Mouse (Mus musculus): ENCODE data around the gene Tas2r104. TPM values are rescaled to one million over a fixed set of nuclear protein-coding genes. Genes with fewer than 3 reads are reported as not detected.

Gene Tas2r104
- not detected in 2 replicates for polyA plus RNA-seq (2012; rRNA removed; ENCODE audit: low replicate concordance)

DNA sequence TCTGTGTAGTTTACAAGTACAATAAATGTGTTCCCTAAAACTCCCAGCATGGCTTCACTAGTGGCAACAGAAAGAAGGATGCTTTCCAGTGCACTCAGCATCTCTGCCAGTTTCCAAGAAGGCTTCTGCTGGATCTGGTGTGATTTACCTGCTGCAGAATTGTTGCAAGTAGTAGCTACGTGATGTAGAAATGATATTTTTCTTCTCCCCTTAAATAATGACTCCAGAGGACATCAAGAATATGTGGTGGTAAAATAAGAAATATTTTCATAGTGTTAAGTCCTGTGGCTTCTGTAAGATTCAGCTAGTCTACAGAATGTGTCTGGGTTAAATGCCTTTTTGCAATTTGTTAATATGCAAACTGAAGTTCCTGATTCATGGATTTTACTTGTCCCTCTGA, at the start of gene Tas2r104:
Gene Tas2r104, minus strand, starts transcription at position 101 of the 400 bp plus-strand sequence.

DNA sequence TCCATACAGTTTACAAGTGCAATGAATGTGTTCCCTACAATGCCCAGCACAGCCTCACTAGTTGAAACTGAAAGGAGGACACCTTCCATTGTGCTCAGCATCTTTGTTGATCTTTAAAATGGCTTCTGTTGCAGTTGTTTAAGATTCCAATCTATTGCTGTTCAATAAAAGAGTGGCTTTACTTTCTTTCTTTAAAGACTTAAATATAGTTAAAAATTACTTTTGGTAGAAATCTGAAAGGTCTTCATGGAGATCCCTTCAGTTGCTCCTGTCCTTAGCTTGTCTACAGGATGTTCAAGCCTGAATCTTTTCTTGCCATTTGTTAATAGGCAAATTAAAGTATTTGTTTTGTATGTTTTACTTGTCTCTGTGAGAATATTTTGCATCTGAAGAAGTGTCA, 4.4 kb upstream of the Tas2r104 start, which contains the start of gene Tas2r114:
Gene Tas2r114, minus strand, starts transcription at position 101 of the 400 bp plus-strand sequence.

DNA sequence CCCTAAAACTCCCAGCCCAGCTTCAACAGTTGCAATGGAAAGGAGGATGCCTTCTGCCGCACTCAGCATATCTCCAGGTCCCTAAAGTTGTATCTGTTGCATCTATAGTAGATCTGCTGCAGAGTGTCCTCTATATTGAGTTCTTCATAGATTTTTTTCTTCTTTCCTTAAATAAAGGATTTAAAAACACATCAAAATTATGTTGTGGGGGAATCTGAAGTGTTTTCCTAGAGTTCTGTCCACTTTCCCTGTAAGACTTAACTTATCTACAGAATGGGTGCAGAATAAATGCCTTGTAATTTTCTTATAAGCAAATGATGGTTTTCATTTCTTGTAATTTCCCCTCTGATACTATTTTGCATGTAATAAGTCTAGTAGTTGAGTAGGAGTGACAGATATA, 1.9 kb upstream of the Tas2r104 start, which contains the start of gene Tas2r105:
Gene Tas2r105, minus strand, starts transcription at position 101 of the 400 bp plus-strand sequence.

DNA sequence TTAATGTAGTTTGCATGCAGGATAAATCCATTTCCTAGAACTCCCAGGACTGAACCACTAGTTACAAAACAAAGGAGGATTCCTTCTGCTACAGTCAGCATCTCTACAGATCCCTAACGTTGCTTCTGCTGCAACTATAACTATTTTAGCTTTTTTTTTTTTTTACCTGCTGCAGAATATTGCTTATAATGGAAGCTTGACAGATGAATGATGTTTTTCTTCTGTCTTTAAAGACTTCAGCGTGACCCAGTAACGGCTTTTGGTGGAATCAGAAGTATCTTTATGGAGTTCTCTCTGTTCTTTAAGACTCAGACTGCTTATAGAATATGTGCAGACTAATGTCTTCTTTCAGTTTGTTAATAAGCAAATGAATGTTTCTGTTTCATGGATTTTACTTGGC, 6.8 kb downstream of the Tas2r104 start, which contains the start of gene Tas2r106:
Gene Tas2r106, minus strand, starts transcription at position 101 of the 400 bp plus-strand sequence.

DNA sequence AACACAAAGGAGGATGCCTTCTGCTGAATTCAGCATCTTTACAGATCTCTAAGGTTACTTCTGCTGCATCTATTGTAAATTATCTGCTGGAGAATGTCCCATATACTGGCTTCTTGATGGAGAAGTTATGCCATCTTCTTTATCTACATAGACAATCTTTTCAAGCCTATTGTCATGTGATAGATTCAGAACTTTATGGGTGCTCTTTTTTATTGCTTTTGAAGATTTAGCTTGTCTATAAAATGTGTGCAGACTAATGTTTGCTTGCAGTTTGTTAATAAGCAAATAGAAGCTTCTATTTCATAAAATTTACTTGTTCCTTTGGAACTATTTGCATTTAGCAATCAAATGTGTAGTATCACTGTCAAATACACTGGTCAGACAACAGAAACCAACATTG, 25.5 kb downstream of the Tas2r104 start, which contains the start of gene Tas2r107:
Gene Tas2r107, minus strand, starts transcription at position 101 of the 400 bp plus-strand sequence.

Other genes with a start within 250 kb of the Tas2r104 start
- gene 5430401F13Rik, start 199.3 kb downstream of the Tas2r104 start, polyA plus RNA-seq (2012; rRNA removed; ENCODE audit: low replicate concordance) = not detected in 2 replicates
- gene Gm6619, start 199.3 kb downstream of the Tas2r104 start, polyA plus RNA-seq (2012; rRNA removed; ENCODE audit: low replicate concordance) = not detected in 2 replicates
- gene Tas2r130, start 54.8 kb downstream of the Tas2r104 start, polyA plus RNA-seq (2012; rRNA removed; ENCODE audit: low replicate concordance) = not detected in 2 replicates
- not detected in 2 replicates for gene Tas2r107, start 25.6 kb downstream of the Tas2r104 start, polyA plus RNA-seq (2012; rRNA removed; ENCODE audit: low replicate concordance)
- gene Tas2r106, start 6.9 kb downstream of the Tas2r104 start, polyA plus RNA-seq (2012; rRNA removed; ENCODE audit: low replicate concordance) = not detected in 2 replicates
- not detected in 2 replicates for gene Tas2r105, start 1.8 kb upstream of the Tas2r104 start, polyA plus RNA-seq (2012; rRNA removed; ENCODE audit: low replicate concordance)
- gene Tas2r114, start 4.3 kb upstream of the Tas2r104 start, polyA plus RNA-seq (2012; rRNA removed; ENCODE audit: low replicate concordance) = not detected in 2 replicates

All from mammary gland, adult 2 months (tissue).